Mouse (Mus musculus): Measurements from ENCODE around the gene Chrna1.

- TF ChIP-seq POLR2A (IDR thresholded peaks at IDR 0.05; ENCODE audit: insufficient read depth, low read length) (no peak), CTCF (IDR thresholded peaks at IDR 0.05; ENCODE audit: low read depth, low read length) (no peak), EP300 (IDR thresholded peaks at IDR 0.05; ENCODE audit: insufficient read depth, low read depth, low read length) (no peak)
Observed at GRCm38 (mm10) chr2:73612367-73612914, 32.3 kb upstream of the Chrna1 start.
